Mouse (Mus musculus): ENCODE measurements around the gene Znhit2. TPM values are rescaled to one million over a fixed set of nuclear protein-coding genes. Genes with fewer than 3 reads are reported as not detected.
A peak's percentile ranks its signal among the peaks of the same experiment; 100 is the strongest.

Gene Znhit2
- total RNA-seq, 4 experiments from 2014 or later: 10.2 to 11.3 (median 11.0) TPM

- peak; percentile 82 for DNase-seq (ENCODE audit: low spot score in 2 of 2)
Measured at GRCm38 (mm10) chr19:6046294-6047153, 14.5 kb upstream of the Znhit2 start, which contains the start of gene Syvn1. Gene Syvn1 (plus strand): TSS chr19:6046576.

GRCm38 (mm10) chr19:6047154-6047898 lies 13.7 kb upstream of the Znhit2 start:
- no peak for DNase-seq (ENCODE audit: low spot score in 2 of 2)

GRCm38 (mm10) chr19:6047899-6048166 lies 13.2 kb upstream of the Znhit2 start:
- DNase-seq (ENCODE audit: low spot score in 2 of 2): no peak

GRCm38 (mm10) chr19:6048681-6049410 lies 12.1 kb upstream of the Znhit2 start:
- no peak for DNase-seq (ENCODE audit: low spot score in 2 of 2)

- DNase-seq (ENCODE audit: low spot score in 2 of 2): no peak
Measured at GRCm38 (mm10) chr19:6052516-6052915, 8.5 kb upstream of the Znhit2 start.

GRCm38 (mm10) chr19:6054296-6054695 lies 6.7 kb upstream of the Znhit2 start:
- DNase-seq (ENCODE audit: low spot score in 2 of 2): no peak

- no peak for DNase-seq (ENCODE audit: low spot score in 2 of 2)
Measured at GRCm38 (mm10) chr19:6056696-6057095, 4.3 kb upstream of the Znhit2 start.

GRCm38 (mm10) chr19:6057313-6058096 lies 3.5 kb upstream of the Znhit2 start, which contains the start of the genes Mrpl49 and Fau:
Gene Mrpl49 (minus strand): TSS chr19:6057785.
Gene Fau (plus strand): TSS chr19:6057844.
- DNase-seq (ENCODE audit: low spot score in 2 of 2): peak; percentile 96 to 97

- DNase-seq (ENCODE audit: low spot score in 2 of 2): no peak
Measured at GRCm38 (mm10) chr19:6058513-6058912, 2.5 kb upstream of the Znhit2 start.

GRCm38 (mm10) chr19:6058966-6059365 lies 2.0 kb upstream of the Znhit2 start:
- DNase-seq (ENCODE audit: low spot score in 2 of 2): no peak

GRCm38 (mm10) chr19:6061641-6062302 lies 780 bp downstream of the Znhit2 start:
- no peak for DNase-seq (ENCODE audit: low spot score in 2 of 2)

- no peak for DNase-seq (ENCODE audit: low spot score in 2 of 2)
Measured at GRCm38 (mm10) chr19:6062418-6062817, 1.4 kb downstream of the Znhit2 start.

GRCm38 (mm10) chr19:6063081-6063480 lies 2.1 kb downstream of the Znhit2 start:
- DNase-seq (ENCODE audit: low spot score in 2 of 2): no peak

GRCm38 (mm10) chr19:6066571-6066970 lies 5.6 kb downstream of the Znhit2 start:
- no peak for DNase-seq (ENCODE audit: low spot score in 2 of 2)

- peak; percentile 63 to 71 for DNase-seq (ENCODE audit: low spot score in 2 of 2)
Measured at GRCm38 (mm10) chr19:6067011-6067723, 6.2 kb downstream of the Znhit2 start.

GRCm38 (mm10) chr19:6067724-6068415 lies 6.9 kb downstream of the Znhit2 start, which contains the start of gene Tm7sf2:
Gene Tm7sf2 (minus strand): TSS chr19:6068373.
- DNase-seq (ENCODE audit: low spot score in 2 of 2): peak; percentile 84 to 85

GRCm38 (mm10) chr19:6068951-6069350 lies 8.0 kb downstream of the Znhit2 start:
- DNase-seq (ENCODE audit: low spot score in 2 of 2): no peak

GRCm38 (mm10) chr19:6069851-6070250 lies 8.9 kb downstream of the Znhit2 start:
- no peak for DNase-seq (ENCODE audit: low spot score in 2 of 2)
